Mouse (Mus musculus) thymus, postnatal 0 days (tissue): Measurements from ENCODE around the gene Ap1s2. TPM values are rescaled to one million over a fixed set of nuclear protein-coding genes. Genes with fewer than 3 reads are reported as not detected.
A peak's percentile ranks its signal among the peaks of the same experiment; 100 is the strongest.

Experiments used
- DNase-seq: peaks from one replicate; pipeline ENCODE4 v3.0.0-alpha.2; 2015; ENCODE audit warnings: low spot score
- polyA plus RNA-seq: library from polyadenylated mRNA; unstranded; fragments of >200 nt; fragmentation: Nextera tagmentation; extraction: Ambion mirVana; gene quantifications from 2 replicates; pipeline ENCODE4 v1.2.1, GENCODE M21; 2015

Gene Ap1s2
- polyA plus RNA-seq, 1 experiment from 2014 or later: 11.3 TPM

GRCm38 (mm10) chrX:163958467-163958875 lies 49.7 kb downstream of the Ap1s2 start, which contains the start of gene Zrsr2:
Zrsr2 (minus strand) TSS chrX:163958661.
- peak; percentile 92 for DNase-seq

GRCm38 (mm10) chrX:163981092-163981491 lies 72.3 kb downstream of the Ap1s2 start:
- no peak for DNase-seq

- DNase-seq: no peak
Measured at GRCm38 (mm10) chrX:163981500-163981899, 72.7 kb downstream of the Ap1s2 start.

- DNase-seq: no peak
Measured at GRCm38 (mm10) chrX:163982129-163982528, 73.3 kb downstream of the Ap1s2 start.

Other genes with a start within 250 kb of the Ap1s2 start
- gene Rnf138rt1, start 147.7 kb upstream of the Ap1s2 start, polyA plus RNA-seq: not detected in 2 replicates
- 51.3 and 55.6 TPM in 2 replicates for gene Zrsr2, start 49.6 kb downstream of the Ap1s2 start, polyA plus RNA-seq
- gene Car5b, start 119.0 kb downstream of the Ap1s2 start, polyA plus RNA-seq: 0.15 and 0.22 TPM in 2 replicates
- gene Siah1b, start 167.5 kb downstream of the Ap1s2 start, polyA plus RNA-seq: 15.1 and 17.2 TPM in 2 replicates
- gene Cltrn, start 179.8 kb downstream of the Ap1s2 start, polyA plus RNA-seq: 0.25 TPM in 1 of 2 replicates, not detected in the other
- 3.4 and 4.2 TPM in 2 replicates for gene Ace2, start 230.3 kb downstream of the Ap1s2 start, polyA plus RNA-seq